Mouse (Mus musculus) cortical plate, adult 2 months (tissue): ENCODE measurements around the gene Ubiad1. TPM values are rescaled to one million over a fixed set of nuclear protein-coding genes. Genes with fewer than 3 reads are reported as not detected.

ENCODE experiments used
- H3K27ac ChIP-seq: fragments of 200-500 bp; 2 replicates; pipeline ENCODE4 v1.5.1; 2012; ENCODE audit warnings: low read length, control low read depth, inconsistent platforms; ENCODE audit not compliant: insufficient read depth
- H3K4me1 ChIP-seq: fragments of 200-500 bp; 2 replicates; pipeline ENCODE4 v1.6.1; 2011; ENCODE audit warnings: low read length; ENCODE audit not compliant: control insufficient read depth, insufficient read depth
- H3K4me3 ChIP-seq: fragments of 200-500 bp; 2 replicates; pipeline ENCODE4 v1.5.1; 2011; ENCODE audit warnings: mild to moderate bottlenecking, low read length, control low read depth; ENCODE audit not compliant: insufficient read depth
- CTCF ChIP-seq: fragments of 200-500 bp; IDR thresholded peaks from 2 replicates; pipeline ENCODE4 v1.5.1; 2011; ENCODE audit warnings: mild to moderate bottlenecking, control low read depth, low read length; ENCODE audit not compliant: insufficient read depth; ENCODE audit errors: extremely low read depth
- POLR2A ChIP-seq: fragments of 200-500 bp; IDR thresholded peaks from 2 replicates; pipeline ENCODE4 v1.6.1; 2011; ENCODE audit warnings: mild to moderate bottlenecking, low read length, control low read depth; ENCODE audit not compliant: insufficient read depth; ENCODE audit errors: extremely low read depth
- polyA plus RNA-seq: library from polyadenylated mRNA; depleted of rRNA; stranded (reverse); fragments of >200 nt; gene quantifications from 2 replicates; pipeline ENCODE4 v1.2.3, GENCODE M21; 2012; rRNA removed

Gene Ubiad1
- polyA plus RNA-seq, 1 experiment = 9.4 TPM

GRCm38 (mm10) chr4:148391714-148392310 lies 52.8 kb downstream of the Ubiad1 start:
- H3K27ac ChIP-seq = no peak overlapping the region
- TF ChIP-seq POLR2A (no peak), CTCF (no peak)
- no peaks in the 10 kb centered on the region for H3K4me1 ChIP-seq
- no peak overlapping the region for H3K4me3 ChIP-seq

- peaks cover 2% of the 10 kb centered on the region; the same call in 1 of the 2 replicates for H3K4me1 ChIP-seq
- no peak overlapping the region for H3K27ac ChIP-seq
- TF ChIP-seq CTCF (no peak), POLR2A (no peak)
- H3K4me3 ChIP-seq = no peak overlapping the region
These were observed 54.9 kb downstream of the Ubiad1 start for GRCm38 (mm10) chr4:148389635-148390034.

- Histone ChIP-seq H3K4me1 (peaks cover 2% of the 10 kb centered on the region; the same call in 1 of the 2 replicates), H3K27ac (no peak overlapping the region), H3K4me3 (no peak overlapping the region)
- TF ChIP-seq POLR2A (no peak), CTCF (peak; percentile 32; the same call in 1 of the 2 replicates)
These were observed 55.5 kb downstream of the Ubiad1 start for GRCm38 (mm10) chr4:148389047-148389446.

- no peak overlapping the region for H3K27ac ChIP-seq
- TF ChIP-seq CTCF (no peak), POLR2A (no peak)
- peaks cover 2% of the 10 kb centered on the region; the same call in 1 of the 2 replicates for H3K4me1 ChIP-seq
- no peak overlapping the region for H3K4me3 ChIP-seq
These were observed 59.3 kb downstream of the Ubiad1 start for GRCm38 (mm10) chr4:148385269-148385668.

Other genes starting within 250 kb of the Ubiad1 start
- 19.6 and 20.1 TPM in 2 replicates for gene Disp3, start 156.8 kb downstream of the Ubiad1 start, polyA plus RNA-seq
- 30.7 and 30.9 TPM in 2 replicates for gene Mtor, start 3.8 kb upstream of the Ubiad1 start, polyA plus RNA-seq
- gene Angptl7, start 55.7 kb upstream of the Ubiad1 start, polyA plus RNA-seq = 0.23 TPM in 2 replicates
- gene Exosc10, start 113.7 kb upstream of the Ubiad1 start, polyA plus RNA-seq = 38.4 and 38.5 TPM in 2 replicates
- 77.7 and 84.4 TPM in 2 replicates for gene Srm, start 146.7 kb upstream of the Ubiad1 start, polyA plus RNA-seq
- 2.4 and 2.7 TPM in 2 replicates for gene Masp2, start 157.8 kb upstream of the Ubiad1 start, polyA plus RNA-seq
- 235 and 271 TPM in 2 replicates for gene Tardbp, start 182.2 kb upstream of the Ubiad1 start, polyA plus RNA-seq
- gene Gm572, start 198.5 kb upstream of the Ubiad1 start, polyA plus RNA-seq = not detected in 2 replicates